Mouse (Mus musculus): ENCODE data around the gene Prim2. TPM values are rescaled to one million over a fixed set of nuclear protein-coding genes. Genes with fewer than 3 reads are reported as not detected.

The Prim2 gene
- polyA plus RNA-seq, 1 experiment from 2014 or later, result 21.5 TPM

DNA sequence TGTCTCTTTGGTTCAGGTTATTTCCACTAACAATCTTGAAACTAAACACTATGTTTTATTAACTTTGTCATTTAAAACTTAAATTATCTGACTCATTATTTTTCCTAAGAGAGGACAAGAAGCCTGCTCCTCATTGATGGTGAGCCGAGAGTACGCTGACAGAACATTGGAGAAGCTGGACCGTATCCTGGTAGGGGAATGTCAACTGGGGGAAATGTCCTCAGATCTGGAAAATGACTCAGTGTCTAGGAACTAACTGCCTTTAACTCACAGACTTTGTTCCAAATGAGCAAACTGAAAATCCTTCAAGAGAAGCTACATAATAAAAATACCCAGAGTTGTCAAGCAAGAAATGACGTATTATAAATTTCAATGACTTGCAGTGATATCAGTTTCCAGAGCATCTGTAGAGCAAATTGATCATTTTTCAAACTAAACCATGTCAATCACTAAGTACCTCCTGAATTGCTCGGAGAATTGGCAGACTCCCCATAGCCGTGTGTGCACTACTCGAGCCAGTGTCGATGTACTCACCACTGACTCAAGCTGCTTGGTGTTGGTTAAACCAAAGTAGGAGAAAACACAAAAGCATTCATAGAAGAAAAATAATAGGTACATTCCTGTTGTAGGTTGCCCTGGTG, 20.0 kb upstream of the Prim2 start:
- H3K27ac ChIP-seq (ENCODE audit: low read depth, low read length), result no peak overlapping the region
- no peak overlapping the region for H3K9ac ChIP-seq (ENCODE audit: low read depth, low read length)
- H3K9me3 ChIP-seq (ENCODE audit: control insufficient read depth, low read length), result no peaks in the 10 kb centered on the region
- no peaks in the 10 kb centered on the region for H3K36me3 ChIP-seq (ENCODE audit: control insufficient read depth, insufficient read depth, low read length)
- H3K27me3 ChIP-seq (replicated peaks; ENCODE audit: control insufficient read depth, insufficient read depth, low read length), result no peaks in the 10 kb centered on the region
- H3K4me3 ChIP-seq (ENCODE audit: low read length), result no peak overlapping the region
- no peaks in the 10 kb centered on the region for H3K4me1 ChIP-seq (ENCODE audit: control insufficient read depth, insufficient read depth, low read depth, low read length)
- H3K4me2 ChIP-seq (ENCODE audit: low read length), result no peak overlapping the region
- 85% methylated on average over 8 of the region's 8 CpGs for WGBS
- no peak for ATAC-seq

DNA sequence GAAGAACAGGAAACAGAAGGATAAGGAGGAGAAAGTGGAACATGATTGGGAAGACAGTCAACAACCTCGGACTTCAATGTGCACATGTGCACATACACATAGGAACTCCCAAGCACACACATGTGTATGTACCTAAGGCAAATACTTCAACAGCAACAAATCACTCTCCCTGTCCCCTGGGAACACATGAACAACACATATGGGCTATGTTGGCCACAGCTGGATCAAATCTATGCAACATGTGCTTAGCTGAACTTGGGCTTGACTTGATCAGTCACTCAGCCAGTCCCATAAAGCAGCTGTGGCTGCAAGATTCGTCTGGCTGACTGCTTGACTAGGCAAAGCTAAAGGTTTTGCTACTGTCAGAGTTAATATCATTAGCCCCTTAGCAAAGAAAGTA, 19.2 kb upstream of the Prim2 start:
- H3K27ac ChIP-seq (ENCODE audit: low read depth, low read length), result no peak overlapping the region
- 76% methylated on average over 2 of the region's 2 CpGs for WGBS
- no peak for ATAC-seq
- no peak overlapping the region for H3K4me3 ChIP-seq (ENCODE audit: low read length)
- no peaks in the 10 kb centered on the region for H3K4me1 ChIP-seq (ENCODE audit: control insufficient read depth, insufficient read depth, low read depth, low read length)
- H3K27me3 ChIP-seq (replicated peaks; ENCODE audit: control insufficient read depth, insufficient read depth, low read length), result no peaks in the 10 kb centered on the region
- no peaks in the 10 kb centered on the region for H3K36me3 ChIP-seq (ENCODE audit: control insufficient read depth, insufficient read depth, low read length)
- H3K9me3 ChIP-seq (ENCODE audit: control insufficient read depth, low read length), result no peaks in the 10 kb centered on the region
- H3K9ac ChIP-seq (ENCODE audit: low read depth, low read length), result no peak overlapping the region
- H3K4me2 ChIP-seq (ENCODE audit: low read length), result no peak overlapping the region

DNA sequence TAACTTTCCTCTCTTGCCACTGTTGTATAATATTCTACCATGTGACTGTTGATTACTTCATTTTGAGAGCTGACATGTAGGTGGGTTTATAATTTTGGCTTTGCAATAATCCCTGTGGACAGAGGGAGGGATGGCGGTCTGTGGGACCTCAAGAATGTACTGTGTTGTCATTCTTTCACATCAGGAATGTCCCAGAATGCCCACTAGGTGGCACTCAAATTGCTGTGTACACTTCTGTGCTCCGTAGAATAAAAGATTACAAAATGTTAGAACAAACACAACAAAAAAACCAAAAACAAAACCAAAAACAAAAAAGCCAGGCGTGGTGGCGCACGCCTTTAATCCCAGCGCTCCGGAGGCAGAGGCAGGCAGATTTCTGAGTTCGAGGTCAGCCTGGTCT, 14.9 kb upstream of the Prim2 start:
- WGBS, result 59% methylated on average over 8 of the region's 8 CpGs
- no peak overlapping the region for H3K9ac ChIP-seq (ENCODE audit: low read depth, low read length)
- H3K27ac ChIP-seq (ENCODE audit: low read depth, low read length), result no peak overlapping the region
- no peaks in the 10 kb centered on the region for H3K9me3 ChIP-seq (ENCODE audit: control insufficient read depth, low read length)
- no peak overlapping the region for H3K4me2 ChIP-seq (ENCODE audit: low read length)
- no peaks in the 10 kb centered on the region for H3K36me3 ChIP-seq (ENCODE audit: control insufficient read depth, insufficient read depth, low read length)
- no peak for ATAC-seq
- H3K27me3 ChIP-seq (replicated peaks; ENCODE audit: control insufficient read depth, insufficient read depth, low read length), result no peaks in the 10 kb centered on the region
- H3K4me1 ChIP-seq (ENCODE audit: control insufficient read depth, insufficient read depth, low read depth, low read length), result no peaks in the 10 kb centered on the region
- no peak overlapping the region for H3K4me3 ChIP-seq (ENCODE audit: low read length)

DNA sequence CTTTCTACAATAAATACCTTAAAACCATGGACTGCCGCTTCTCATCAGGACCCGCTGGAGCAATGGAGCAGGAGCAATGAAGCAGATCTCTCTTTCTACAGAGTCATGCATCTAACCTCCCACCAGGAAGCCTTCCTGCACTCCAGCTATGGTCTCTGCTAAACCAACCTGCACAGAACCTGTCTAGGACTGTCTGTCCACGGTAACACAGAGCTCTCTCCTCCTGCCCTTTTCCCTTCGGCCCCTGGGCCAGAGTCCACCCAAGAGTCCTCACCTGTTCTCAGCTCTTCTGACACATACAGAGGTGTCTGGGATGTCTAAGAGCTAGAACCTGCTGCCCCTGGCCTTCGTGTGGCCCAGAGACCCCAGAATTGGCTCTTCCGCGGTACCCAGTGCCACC, 11.3 kb upstream of the Prim2 start:
- Histone ChIP-seq H3K36me3 (ENCODE audit: control insufficient read depth, insufficient read depth, low read length) (no peaks in the 10 kb centered on the region), H3K9me3 (ENCODE audit: control insufficient read depth, low read length) (no peaks in the 10 kb centered on the region), H3K4me3 (ENCODE audit: low read length) (no peak overlapping the region), H3K4me1 (ENCODE audit: control insufficient read depth, insufficient read depth, low read depth, low read length) (no peaks in the 10 kb centered on the region), H3K27ac (ENCODE audit: low read depth, low read length) (no peak overlapping the region), H3K4me2 (ENCODE audit: low read length) (no peak overlapping the region), H3K9ac (ENCODE audit: low read depth, low read length) (no peak overlapping the region), H3K27me3 (replicated peaks; ENCODE audit: control insufficient read depth, insufficient read depth, low read length) (no peaks in the 10 kb centered on the region)
- no peak for ATAC-seq
- 82% methylated on average over 7 of the region's 7 CpGs for WGBS

DNA sequence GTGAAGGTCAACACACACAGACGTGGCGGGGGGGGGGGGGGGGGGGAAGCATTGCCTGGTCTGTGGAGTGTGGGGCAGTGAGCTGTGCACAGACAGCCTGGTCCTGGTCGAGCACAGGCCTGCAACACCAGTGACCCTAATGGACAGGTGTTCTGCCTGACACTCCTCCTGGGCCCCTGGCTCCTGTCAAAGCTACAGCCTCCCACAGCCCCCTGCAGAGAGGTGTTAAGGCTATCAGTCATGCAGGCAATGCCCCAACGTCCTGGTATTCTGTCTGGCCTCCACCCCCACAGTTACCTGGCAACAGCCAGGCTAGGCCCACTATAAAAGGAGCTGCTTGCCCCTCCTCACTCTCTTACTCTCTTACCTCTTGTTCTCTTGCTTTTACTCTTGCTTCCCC, 10.8 kb upstream of the Prim2 start:
- H3K9me3 ChIP-seq (ENCODE audit: control insufficient read depth, low read length), result no peaks in the 10 kb centered on the region
- no peaks in the 10 kb centered on the region for H3K27me3 ChIP-seq (replicated peaks; ENCODE audit: control insufficient read depth, insufficient read depth, low read length)
- H3K4me3 ChIP-seq (ENCODE audit: low read length), result no peak overlapping the region
- H3K27ac ChIP-seq (ENCODE audit: low read depth, low read length), result no peak overlapping the region
- WGBS, result 34% methylated on average over 2 of the region's 4 CpGs
- H3K36me3 ChIP-seq (ENCODE audit: control insufficient read depth, insufficient read depth, low read length), result no peaks in the 10 kb centered on the region
- H3K4me2 ChIP-seq (ENCODE audit: low read length), result no peak overlapping the region
- no peak overlapping the region for H3K9ac ChIP-seq (ENCODE audit: low read depth, low read length)
- no peaks in the 10 kb centered on the region for H3K4me1 ChIP-seq (ENCODE audit: control insufficient read depth, insufficient read depth, low read depth, low read length)
- ATAC-seq, result no peak

DNA sequence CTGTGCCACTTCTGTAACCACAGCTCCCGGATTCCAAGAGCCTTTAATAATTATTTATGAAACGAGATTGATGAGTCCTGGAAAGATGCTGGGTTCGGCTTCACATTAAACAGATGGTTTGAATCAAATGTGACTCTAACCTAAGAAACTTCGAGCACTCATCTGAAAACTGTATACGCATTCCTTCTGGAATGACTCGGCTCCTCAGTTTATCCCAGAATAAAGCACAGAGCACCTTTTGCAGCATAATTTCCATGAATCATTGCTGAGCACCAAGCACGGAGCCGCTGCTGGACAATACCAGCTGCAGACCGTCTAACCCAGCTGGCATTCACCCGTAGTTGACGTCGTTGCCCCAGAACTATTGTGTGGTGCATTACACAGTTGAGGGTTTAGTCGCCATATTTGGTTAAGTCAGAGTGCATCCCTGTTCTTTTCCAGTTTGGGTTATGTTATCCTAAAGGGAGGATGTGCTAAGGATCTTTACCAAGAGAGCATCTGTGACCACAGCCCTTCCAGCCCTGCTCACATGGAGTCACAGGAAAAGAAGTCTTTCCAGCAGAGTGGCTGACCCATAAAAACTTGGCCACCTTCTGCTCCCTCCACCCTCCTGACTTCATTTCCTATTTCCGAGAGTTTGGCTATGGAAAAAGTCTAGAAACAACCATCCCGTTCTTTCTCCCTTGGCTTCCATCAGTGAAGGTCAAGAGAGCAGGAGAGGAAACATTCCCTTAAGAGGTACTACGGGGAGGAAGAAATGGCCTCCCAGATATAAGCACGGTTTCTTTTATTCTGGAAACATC, 3.8 kb upstream of the Prim2 start:
- Histone ChIP-seq H3K4me2 (ENCODE audit: low read length) (no peak overlapping the region), H3K27me3 (replicated peaks; ENCODE audit: control insufficient read depth, insufficient read depth, low read length) (no peaks in the 10 kb centered on the region), H3K27ac (ENCODE audit: low read depth, low read length) (no peak overlapping the region), H3K4me3 (ENCODE audit: low read length) (no peak overlapping the region), H3K9me3 (ENCODE audit: control insufficient read depth, low read length) (no peaks in the 10 kb centered on the region), H3K4me1 (ENCODE audit: control insufficient read depth, insufficient read depth, low read depth, low read length) (peaks cover 5% of the 10 kb centered on the region), H3K36me3 (ENCODE audit: control insufficient read depth, insufficient read depth, low read length) (no peaks in the 10 kb centered on the region), H3K9ac (ENCODE audit: low read depth, low read length) (no peak overlapping the region)
- 81% methylated on average over 17 of the region's 17 CpGs for WGBS
- ATAC-seq, result no peak

DNA sequence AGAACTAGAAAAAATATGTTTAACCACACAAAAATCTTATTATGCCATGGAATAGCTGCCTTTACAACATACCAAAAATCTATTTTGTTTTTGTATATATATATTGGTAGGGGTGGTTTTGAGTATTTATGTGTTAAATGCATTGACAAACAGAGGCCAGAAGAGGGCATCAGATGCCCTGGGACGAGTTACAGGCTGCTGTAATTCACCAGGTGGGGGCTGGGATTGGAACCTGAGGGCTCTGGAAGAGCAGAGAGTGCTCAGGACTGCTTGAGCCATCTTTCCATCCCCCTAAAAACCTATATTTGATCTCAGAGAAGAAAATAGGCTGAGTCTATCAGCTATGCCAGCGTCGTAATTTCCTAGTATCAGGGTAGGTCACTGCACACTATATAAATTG, 2.9 kb upstream of the Prim2 start:
- 12% methylated on average over 3 of the region's 3 CpGs for WGBS
- no peak overlapping the region for H3K4me2 ChIP-seq (ENCODE audit: low read length)

DNA sequence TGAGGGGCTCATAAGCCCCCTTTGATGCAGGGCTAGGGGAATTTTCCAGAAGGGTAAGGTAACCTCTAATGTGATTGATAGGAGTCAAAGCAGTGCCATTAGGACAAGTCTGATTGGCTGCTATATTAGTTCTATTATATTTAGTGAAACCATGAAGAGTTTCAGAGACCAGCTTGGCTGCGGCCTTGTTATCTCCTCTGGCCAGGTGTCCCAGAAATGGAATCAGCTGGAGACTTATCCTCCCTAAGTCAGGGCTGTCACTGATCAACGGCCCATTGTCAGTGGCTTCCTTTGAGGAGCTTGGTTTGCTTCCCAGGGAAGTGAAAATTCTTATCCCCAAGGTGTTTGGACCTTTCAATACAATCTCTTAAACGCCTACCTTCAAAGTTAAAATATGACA, 2.5 kb upstream of the Prim2 start:
- Histone ChIP-seq H3K36me3 (ENCODE audit: control insufficient read depth, insufficient read depth, low read length) (no peaks in the 10 kb centered on the region), H3K27ac (ENCODE audit: low read depth, low read length) (no peak overlapping the region), H3K4me2 (ENCODE audit: low read length) (no peak overlapping the region), H3K4me1 (ENCODE audit: control insufficient read depth, insufficient read depth, low read depth, low read length) (peaks cover 5% of the 10 kb centered on the region), H3K9ac (ENCODE audit: low read depth, low read length) (no peak overlapping the region), H3K4me3 (ENCODE audit: low read length) (no peak overlapping the region), H3K27me3 (replicated peaks; ENCODE audit: control insufficient read depth, insufficient read depth, low read length) (no peaks in the 10 kb centered on the region), H3K9me3 (ENCODE audit: control insufficient read depth, low read length) (no peaks in the 10 kb centered on the region)
- no peak for ATAC-seq
- 75% methylated on average over 3 of the region's 3 CpGs for WGBS

More for the DNA sequence above, 2.9 kb upstream of the Prim2 start:
- Histone ChIP-seq H3K4me3 (ENCODE audit: low read length) (no peak overlapping the region), H3K27ac (ENCODE audit: low read depth, low read length) (no peak overlapping the region), H3K4me1 (ENCODE audit: control insufficient read depth, insufficient read depth, low read depth, low read length) (peaks cover 5% of the 10 kb centered on the region), H3K9ac (ENCODE audit: low read depth, low read length) (no peak overlapping the region), H3K9me3 (ENCODE audit: control insufficient read depth, low read length) (no peaks in the 10 kb centered on the region), H3K36me3 (ENCODE audit: control insufficient read depth, insufficient read depth, low read length) (no peaks in the 10 kb centered on the region), H3K27me3 (replicated peaks; ENCODE audit: control insufficient read depth, insufficient read depth, low read length) (no peaks in the 10 kb centered on the region)
- ATAC-seq, result no peak

DNA sequence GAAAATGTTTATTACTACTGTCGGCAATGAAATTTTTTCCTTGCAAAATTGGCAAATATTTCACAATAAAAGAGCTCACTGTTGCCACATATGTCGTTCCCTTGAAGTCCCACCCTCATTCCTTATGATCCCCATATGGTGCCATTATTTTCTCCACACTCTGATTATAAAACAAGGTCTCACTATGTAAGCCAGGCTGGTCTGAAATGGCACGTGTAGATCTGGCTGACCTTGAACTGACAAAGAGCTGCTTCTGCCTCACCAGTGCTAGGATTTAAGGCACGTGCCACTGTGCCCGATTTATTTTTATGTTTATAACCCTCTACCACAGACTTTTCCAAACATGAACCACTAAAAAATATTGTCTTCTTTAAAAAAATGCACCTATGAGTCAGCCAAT, 1.8 kb upstream of the Prim2 start:
- no peak for ATAC-seq
- no peak overlapping the region for H3K4me2 ChIP-seq (ENCODE audit: low read length)
- no peak overlapping the region for H3K9ac ChIP-seq (ENCODE audit: low read depth, low read length)
- H3K4me3 ChIP-seq (ENCODE audit: low read length), result no peak overlapping the region
- H3K27ac ChIP-seq (ENCODE audit: low read depth, low read length), result no peak overlapping the region
- no peaks in the 10 kb centered on the region for H3K27me3 ChIP-seq (replicated peaks; ENCODE audit: control insufficient read depth, insufficient read depth, low read length)
- no peaks in the 10 kb centered on the region for H3K36me3 ChIP-seq (ENCODE audit: control insufficient read depth, insufficient read depth, low read length)
- WGBS, result 67% methylated on average over 5 of the region's 5 CpGs
- H3K4me1 ChIP-seq (ENCODE audit: control insufficient read depth, insufficient read depth, low read depth, low read length), result peaks cover 5% of the 10 kb centered on the region
- no peaks in the 10 kb centered on the region for H3K9me3 ChIP-seq (ENCODE audit: control insufficient read depth, low read length)

Measured in hindbrain, embryonic 16.5 days (tissue).